Mouse (Mus musculus) heart, adult 2 months (tissue): ENCODE results near the gene Hist1h2ae.

Source experiments
- CTCF ChIP-seq: fragments of 200-600 bp; IDR thresholded peaks from 2 replicates; pipeline ENCODE4 v1.8.1; 2022; ENCODE audit warnings: antibody characterized with exemption, mild to moderate bottlenecking, moderate library complexity
- POLR2A ChIP-seq: fragments of 200-500 bp; IDR thresholded peaks from 2 replicates; pipeline ENCODE4 v1.6.1; 2011; ENCODE audit warnings: mild to moderate bottlenecking, low read depth, low read length, control low read depth; ENCODE audit not compliant: insufficient read depth

- TF ChIP-seq CTCF: no peak
- no peak for TF ChIP-seq POLR2A
Observed at GRCm38 (mm10) chr13:23550761-23551145, 20.3 kb downstream of the Hist1h2ae start.
